Comparison of ENCODE assay signal across 17 mouse cellular contexts in genomic region chr14:33310719-33311118, GRCm38 (mm10).
A peak's percentile ranks its signal among the peaks of the same experiment; 100 is the strongest.
DNase-seq lines count a peak whose midpoint lies in the region; ATAC-seq and TF ChIP-seq lines count a peak whose summit lies in the region.
"Had no signal": no experiment of that assay in that cellular context is flagged by ENCODE, and none has a peak within 500 bp of the region (broad histone marks: within the 10 kb centered on the region; RNA-seq: fewer than 3 reads in every experiment).

No protein-coding gene starts in this region.

- no peaks in the 10 kb centered on the region for H3K9me3 ChIP-seq in liver, embryonic 11.5 days (ENCODE audit: control insufficient read depth, low read length)
- H3K9me3 ChIP-seq in kidney, postnatal 0 days (replicated peaks; ENCODE audit: low read length) = no peaks in the 10 kb centered on the region
- H3K9me3 ChIP-seq in hindbrain, embryonic 14.5 days (ENCODE audit: control insufficient read depth, low read length) = no peaks in the 10 kb centered on the region
- H3K9me3 ChIP-seq: forebrain, embryonic 15.5 days; heart, embryonic 15.5 days; hindbrain, embryonic 10.5 days; limb, embryonic 12.5 days; midbrain, embryonic 10.5 days had no signal

- TF ChIP-seq POLR2A in liver, adult 2 months (IDR thresholded peaks at IDR 0.05; ENCODE audit: extremely low read depth, insufficient read depth, low read length) = no peak

- no peak overlapping the region for H3K4me3 ChIP-seq in liver, adult 2 months (ENCODE audit: insufficient read depth, low read depth, low read length)
- no peak overlapping the region for H3K4me3 ChIP-seq in liver, embryonic 11.5 days (ENCODE audit: low read depth, low read length)
- H3K4me3 ChIP-seq in kidney, postnatal 0 days (replicated peaks; ENCODE audit: low read depth, low read length) = no peak overlapping the region
- H3K4me3 ChIP-seq in hindbrain, embryonic 14.5 days (replicated peaks; ENCODE audit: low read length) = no peak overlapping the region
- H3K4me3 ChIP-seq: forebrain, embryonic 15.5 days; heart, embryonic 15.5 days; hindbrain, embryonic 10.5 days; layer of hippocampus, adult 2 months; limb, embryonic 12.5 days; midbrain, embryonic 10.5 days had no signal

- under 1% methylated on average over 4 of the region's 4 CpGs for WGBS in liver, adult 2 months
- WGBS in liver, embryonic 11.5 days = 48% methylated on average over 4 of the region's 4 CpGs
- 20% methylated on average over 4 of the region's 4 CpGs for WGBS in kidney, postnatal 0 days
- 66% methylated on average over 4 of the region's 4 CpGs for WGBS in hindbrain, embryonic 14.5 days

- ATAC-seq in liver, embryonic 11.5 days (replicated peaks; ENCODE audit: low FRiP score) = no peak
- no peak for ATAC-seq in kidney, postnatal 0 days (replicated peaks; ENCODE audit: low FRiP score, low read depth)
- ATAC-seq in hindbrain, embryonic 14.5 days (ENCODE audit: low FRiP score) = no peak
- no peak for ATAC-seq in megakaryocyte, adult 5-6 weeks (ENCODE audit: poor library complexity, severe bottlenecking)
- ATAC-seq: forebrain, embryonic 15.5 days had no signal

- H3K4me2 ChIP-seq in liver, embryonic 11.5 days = no peak overlapping the region
- no peak overlapping the region for H3K4me2 ChIP-seq in kidney, postnatal 0 days (ENCODE audit: low read length)
- H3K4me2 ChIP-seq in hindbrain, embryonic 14.5 days (replicated peaks) = no peak overlapping the region
- H3K4me2 ChIP-seq: forebrain, embryonic 15.5 days; heart, embryonic 15.5 days; limb, embryonic 12.5 days had no signal

- H3K27me3 ChIP-seq in liver, adult 2 months (ENCODE audit: control insufficient read depth, insufficient read depth, low read length) = no peaks in the 10 kb centered on the region
- 0 out of 2 replicates have a peak, but pooled peaks cover 2% of the 10 kb centered on the region for H3K27me3 ChIP-seq in liver, embryonic 11.5 days (replicated peaks; ENCODE audit: control insufficient read depth, insufficient read depth, low read length)
- no peaks in the 10 kb centered on the region for H3K27me3 ChIP-seq in kidney, postnatal 0 days (ENCODE audit: insufficient read depth, low read length)
- no peaks in the 10 kb centered on the region for H3K27me3 ChIP-seq in hindbrain, embryonic 14.5 days (ENCODE audit: control insufficient read depth, insufficient read depth, low read length)
- H3K27me3 ChIP-seq: forebrain, embryonic 15.5 days had no signal

- H3K4me1 ChIP-seq in liver, adult 2 months (ENCODE audit: control insufficient read depth, insufficient read depth, low read length) = no peaks in the 10 kb centered on the region
- H3K4me1 ChIP-seq in liver, embryonic 11.5 days (replicated peaks; ENCODE audit: control insufficient read depth, insufficient read depth, low read length) = no peaks in the 10 kb centered on the region; the same call in 1 of the 2 replicates
- no peaks in the 10 kb centered on the region for H3K4me1 ChIP-seq in kidney, postnatal 0 days (replicated peaks; ENCODE audit: insufficient read depth, low read length)
- no peaks in the 10 kb centered on the region for H3K4me1 ChIP-seq in hindbrain, embryonic 14.5 days (replicated peaks; ENCODE audit: control insufficient read depth, insufficient read depth, low read length)
- H3K4me1 ChIP-seq: forebrain, embryonic 15.5 days; limb, embryonic 12.5 days had no signal

- peak; percentile 80 for DNase-seq in liver, adult 2 months (ENCODE audit: extremely low read depth, low read depth, low spot score)
- no peak for DNase-seq in liver, embryonic 11.5 days (ENCODE audit: low spot score)
- DNase-seq in 3T3-L1 (ENCODE audit: low read depth, low spot score) = peak; percentile 30
- peak; percentile 55 for DNase-seq in 416B (ENCODE audit: low read depth)
- DNase-seq in kidney, postnatal 0 days (ENCODE audit: low spot score) = peak; percentile 76
- DNase-seq in hindbrain, embryonic 14.5 days (ENCODE audit: low spot score) = no peak
- DNase-seq: cerebellum, postnatal 10 days; embryo, embryonic 11 days; lung, postnatal 10 days; right cerebral cortex, postnatal 25 days had no signal

- no peaks in the 10 kb centered on the region for H3K79me2 ChIP-seq in liver, adult 2 months (ENCODE audit: control insufficient read depth, insufficient read depth, low read length)

- TF ChIP-seq CTCF in liver, adult 2 months (IDR thresholded peaks at IDR 0.05; ENCODE audit: low read depth, low read length) = no peak
- no peak for TF ChIP-seq CTCF in kidney, postnatal 0 days (IDR thresholded peaks at IDR 0.05; ENCODE audit: low read depth)

- H3K36me3 ChIP-seq in liver, adult 2 months (ENCODE audit: control insufficient read depth, insufficient read depth, low read length) = no peaks in the 10 kb centered on the region
- H3K36me3 ChIP-seq in liver, embryonic 11.5 days (ENCODE audit: control insufficient read depth, insufficient read depth, low read length) = no peaks in the 10 kb centered on the region
- H3K36me3 ChIP-seq in kidney, postnatal 0 days (ENCODE audit: insufficient read depth, low read length) = no peaks in the 10 kb centered on the region
- no peaks in the 10 kb centered on the region for H3K36me3 ChIP-seq in hindbrain, embryonic 14.5 days (replicated peaks; ENCODE audit: control insufficient read depth, insufficient read depth)
- H3K36me3 ChIP-seq: forebrain, embryonic 15.5 days; heart, embryonic 15.5 days; hindbrain, embryonic 10.5 days; limb, embryonic 12.5 days; midbrain, embryonic 10.5 days had no signal

- no peak overlapping the region for H3K9ac ChIP-seq in liver, adult 2 months (ENCODE audit: low read depth, low read length)
- H3K9ac ChIP-seq in liver, embryonic 11.5 days (ENCODE audit: low read depth, low read length) = no peak overlapping the region
- H3K9ac ChIP-seq in kidney, postnatal 0 days (ENCODE audit: low read depth, low read length) = no peak overlapping the region
- H3K9ac ChIP-seq in hindbrain, embryonic 14.5 days = no peak overlapping the region
- H3K9ac ChIP-seq: forebrain, embryonic 15.5 days; heart, embryonic 15.5 days; limb, embryonic 12.5 days had no signal

- no peak overlapping the region for H3K27ac ChIP-seq in liver, adult 2 months (replicated peaks; ENCODE audit: insufficient read depth, low read depth, low read length)
- no peak overlapping the region for H3K27ac ChIP-seq in liver, embryonic 11.5 days (ENCODE audit: low read depth, low read length)
- H3K27ac ChIP-seq in kidney, postnatal 0 days = no peak overlapping the region
- no peak overlapping the region for H3K27ac ChIP-seq in hindbrain, embryonic 14.5 days
- H3K27ac ChIP-seq: forebrain, embryonic 15.5 days; heart, embryonic 15.5 days; hindbrain, embryonic 10.5 days; layer of hippocampus, adult 2 months; limb, embryonic 12.5 days; midbrain, embryonic 10.5 days had no signal

Comparison
In these comparisons a context has a peak if more than half of its experiments do, and no peak if none do; other contexts are left out.
1. DNase-seq: peak in liver, adult 2 months (single experiment), 3T3-L1 (single experiment), 416B (single experiment) and kidney, postnatal 0 days (single experiment); none in liver, embryonic 11.5 days (single experiment) and hindbrain, embryonic 14.5 days (single experiment).